Mouse (Mus musculus): ENCODE results near the gene Sf3a1.

The Sf3a1 gene

GRCm38 (mm10) chr11:4216248-4217000 is 56.3 kb downstream of the Sf3a1 start:
- DNase-seq (ENCODE audit: low spot score in 2 of 2), result no peak

- DNase-seq (ENCODE audit: low spot score in 2 of 2), result peak; percentile 81 to 84
These were observed 57.9 kb downstream of the Sf3a1 start, which contains the start of gene Castor1 for GRCm38 (mm10) chr11:4217914-4218629. TSS of gene Castor1 (plus strand) at chr11:4218225.

- DNase-seq (ENCODE audit: low spot score in 2 of 2), result no peak
These were observed 58.5 kb downstream of the Sf3a1 start for GRCm38 (mm10) chr11:4218637-4219036.

- DNase-seq (ENCODE audit: low spot score in 2 of 2), result peak in 1 of 2 experiments; percentile 46
These were observed 59.2 kb downstream of the Sf3a1 start for GRCm38 (mm10) chr11:4219317-4219751.

GRCm38 (mm10) chr11:4219908-4220307 is 59.8 kb downstream of the Sf3a1 start:
- no peak for DNase-seq (ENCODE audit: low spot score in 2 of 2)

- DNase-seq (ENCODE audit: low spot score in 2 of 2), result peak; percentile 79 to 89
These were observed 60.6 kb downstream of the Sf3a1 start for GRCm38 (mm10) chr11:4220443-4221400.

GRCm38 (mm10) chr11:4222046-4222950 is 62.1 kb downstream of the Sf3a1 start:
- DNase-seq (ENCODE audit: low spot score in 2 of 2), result no peak

GRCm38 (mm10) chr11:4223393-4224188 is 63.4 kb downstream of the Sf3a1 start:
- no peak for DNase-seq (ENCODE audit: low spot score in 2 of 2)

GRCm38 (mm10) chr11:4224223-4224622 is 64.1 kb downstream of the Sf3a1 start:
- DNase-seq (ENCODE audit: low spot score in 2 of 2), result no peak

- DNase-seq (ENCODE audit: low spot score in 2 of 2), result no peak
These were observed 66.6 kb downstream of the Sf3a1 start for GRCm38 (mm10) chr11:4226569-4227325.

GRCm38 (mm10) chr11:4228463-4228862 is 68.3 kb downstream of the Sf3a1 start:
- no peak for DNase-seq (ENCODE audit: low spot score in 2 of 2)

- DNase-seq (ENCODE audit: low spot score in 2 of 2), result no peak
These were observed 69.7 kb downstream of the Sf3a1 start for GRCm38 (mm10) chr11:4229841-4230240.

GRCm38 (mm10) chr11:4231435-4231834 is 71.3 kb downstream of the Sf3a1 start:
- no peak for DNase-seq (ENCODE audit: low spot score in 2 of 2)

All from spleen, postnatal 14 days (tissue).